Mouse (Mus musculus) midbrain, postnatal 0 days (tissue): ENCODE measurements at regions not wholly inside any gene's neighbourhood (a gene's known extent, or its start where the extent isn't known, plus 50 kb on each side); places are given as distances from the start of the nearest gene placed in this dataset.

Experiments used
- ATAC-seq: fragments of 200-750 bp; cut with Nextera tagmentation; 2 replicates; pipeline ENCODE4 v1.8.0; 2017; ENCODE audit warnings: moderate number of reproducible peaks, mild to moderate bottlenecking, moderate TSS enrichment, moderate library complexity; ENCODE audit not compliant: low FRiP score
- DNase-seq: peaks from one replicate; pipeline ENCODE4 v3.0.0-alpha.2; 2015; ENCODE audit warnings: low spot score
- H3K27ac ChIP-seq: fragments of 300-500 bp; sonication (generic); 2 replicates; pipeline ENCODE4 v1.5.1; 2014; ENCODE audit warnings: low read depth, mild to moderate bottlenecking, low read length, mixed read lengths
- H3K27me3 ChIP-seq: fragments of 300-500 bp; sonication (generic); 2 replicates; pipeline ENCODE4 v1.6.1; 2014; ENCODE audit warnings: low read length, control low read depth, mixed read lengths; ENCODE audit not compliant: insufficient read depth
- H3K36me3 ChIP-seq: fragments of 300-500 bp; sonication (generic); 2 replicates; pipeline ENCODE4 v1.6.1; 2014; ENCODE audit warnings: low read length, control low read depth, mixed read lengths; ENCODE audit not compliant: insufficient read depth
- H3K4me1 ChIP-seq: fragments of 300-500 bp; sonication (generic); 2 replicates; pipeline ENCODE4 v1.6.1; 2014; ENCODE audit warnings: mild to moderate bottlenecking, control low read depth, antibody characterized with exemption, low read length, mixed read lengths; ENCODE audit not compliant: insufficient read depth
- H3K4me2 ChIP-seq: fragments of 300-500 bp; sonication (generic); 2 replicates; pipeline ENCODE4 v1.6.1; 2014; ENCODE audit warnings: low read depth, mild to moderate bottlenecking, low read length, mixed read lengths; ENCODE audit not compliant: poor library complexity, severe bottlenecking
- H3K4me3 ChIP-seq: fragments of 300-500 bp; sonication (generic); 2 replicates; pipeline ENCODE4 v1.5.1; 2014; ENCODE audit warnings: low read depth, mild to moderate bottlenecking, low read length, moderate library complexity
- H3K9ac ChIP-seq: fragments of 300-500 bp; sonication (generic); replicated peaks from 2 replicates; pipeline ENCODE4 v1.6.1; 2014; ENCODE audit warnings: mild to moderate bottlenecking, low read length, moderate library complexity, mixed read lengths; ENCODE audit not compliant: poor library complexity, severe bottlenecking
- H3K9me3 ChIP-seq: fragments of 300-500 bp; sonication (generic); 2 replicates; pipeline ENCODE4 v1.6.1; 2016; ENCODE audit warnings: low read length, control low read depth
- CTCF ChIP-seq: IDR thresholded peaks from 2 replicates; pipeline ENCODE4 v1.5.1; 2016; ENCODE audit warnings: antibody characterized with exemption, mild to moderate bottlenecking
- WGBS: fragments of 180-500 bp; shearing (Covaris S2); extraction: QIAGEN DNeasy Blood & Tissue Kit; methylation state at CpG from one replicate; pipeline ENCODE4 v1.1.7; 2014; 5-methylcytosine and 5-hydroxymethylcytosine counted together

DNA sequence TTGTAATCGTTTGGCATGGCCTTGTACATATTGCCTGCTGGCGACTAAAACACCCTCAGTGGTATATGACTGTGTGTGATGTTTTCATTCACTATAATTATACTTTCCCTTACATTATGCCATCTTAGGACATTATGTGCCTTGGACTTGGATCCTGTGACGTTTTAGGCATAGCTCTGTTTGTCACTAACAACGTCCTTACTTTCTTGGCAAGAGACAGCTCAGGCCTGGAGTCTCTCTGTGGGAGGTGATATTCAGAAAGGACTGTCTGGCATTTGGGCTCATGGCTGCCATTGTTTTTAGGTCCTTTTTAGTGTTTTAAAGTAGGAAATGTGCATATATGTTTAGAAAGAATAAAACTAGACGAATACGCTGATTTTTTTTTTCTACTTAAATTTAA lies 158.5 kb downstream of the Adra2a start:
- Histone ChIP-seq H3K27me3 (no peaks in the 10 kb centered on the region), H3K27ac (no peak overlapping the region), H3K9ac (no peak overlapping the region), H3K36me3 (no peaks in the 10 kb centered on the region), H3K4me1 (no peaks in the 10 kb centered on the region), H3K4me3 (no peak overlapping the region), H3K9me3 (no peaks in the 10 kb centered on the region), H3K4me2 (no peak overlapping the region)
- DNase-seq = no peak
- 71% methylated on average over 6 of the region's 6 CpGs for WGBS
- no peak for ATAC-seq
- no peak for TF ChIP-seq CTCF

GRCm38 (mm10) chr19:54206819-54207218 lies 162.9 kb downstream of the Adra2a start:
- Histone ChIP-seq H3K4me2 (no peak overlapping the region), H3K36me3 (no peaks in the 10 kb centered on the region), H3K27me3 (no peaks in the 10 kb centered on the region), H3K27ac (no peak overlapping the region), H3K4me3 (no peak overlapping the region), H3K9ac (no peak overlapping the region), H3K4me1 (no peaks in the 10 kb centered on the region), H3K9me3 (no peaks in the 10 kb centered on the region)
- ATAC-seq = no peak
- WGBS = 74% methylated on average over 6 of the region's 6 CpGs
- no peak for TF ChIP-seq CTCF
- no peak for DNase-seq

DNA sequence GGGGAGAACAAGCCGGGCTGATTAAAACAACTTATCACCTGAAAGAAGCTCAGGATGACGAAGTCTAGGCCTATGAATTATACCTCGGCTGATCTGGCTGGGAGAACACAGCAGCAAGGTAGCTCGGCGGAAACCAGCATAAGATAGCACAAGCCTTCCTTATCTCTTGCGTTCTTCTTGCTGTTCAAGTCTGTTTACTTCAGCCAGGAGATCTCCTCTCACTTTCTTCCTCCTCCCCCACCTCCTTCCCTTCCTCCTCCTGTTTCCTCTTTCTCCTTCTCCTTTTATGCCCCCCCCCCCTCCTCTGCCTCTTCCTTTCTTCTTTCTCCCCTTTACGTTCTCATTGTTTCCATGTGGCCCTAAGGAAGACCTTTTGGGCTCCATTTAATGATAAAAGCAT lies 168.2 kb downstream of the Adra2a start:
- H3K36me3 ChIP-seq = no peaks in the 10 kb centered on the region
- no peak overlapping the region for H3K4me2 ChIP-seq
- H3K4me1 ChIP-seq = no peaks in the 10 kb centered on the region
- ATAC-seq = no peak
- no peak overlapping the region for H3K27ac ChIP-seq
- no peaks in the 10 kb centered on the region for H3K9me3 ChIP-seq
- H3K9ac ChIP-seq = no peak overlapping the region
- DNase-seq = no peak
- no peak for TF ChIP-seq CTCF
- H3K27me3 ChIP-seq = no peaks in the 10 kb centered on the region
- 92% methylated on average over 7 of the region's 7 CpGs for WGBS
- H3K4me3 ChIP-seq = no peak overlapping the region

- no peak for ATAC-seq
- no peak for DNase-seq
These were observed 200.2 kb downstream of the Adra2a start for GRCm38 (mm10) chr19:54244176-54244575.

GRCm38 (mm10) chr19:54248256-54248936 lies 204.4 kb downstream of the Adra2a start:
- no peak overlapping the region for H3K4me3 ChIP-seq
- H3K27me3 ChIP-seq = no peaks in the 10 kb centered on the region
- ATAC-seq (no peak), DNase-seq (peak; percentile 31)
- 22% methylated on average over 6 of the region's 6 CpGs for WGBS
- no peaks in the 10 kb centered on the region for H3K36me3 ChIP-seq
- no peaks in the 10 kb centered on the region for H3K4me1 ChIP-seq
- no peak overlapping the region for H3K27ac ChIP-seq
- H3K4me2 ChIP-seq = no peak overlapping the region
- no peak overlapping the region for H3K9ac ChIP-seq
- peak; percentile 52 for TF ChIP-seq CTCF
- H3K9me3 ChIP-seq = no peaks in the 10 kb centered on the region

More at GRCm38 (mm10) chr19:54244176-54244575, 200.2 kb downstream of the Adra2a start:
- TF ChIP-seq CTCF = no peak
- no peaks in the 10 kb centered on the region for H3K27me3 ChIP-seq
- H3K27ac ChIP-seq = no peak overlapping the region
- H3K9ac ChIP-seq = no peak overlapping the region
- H3K9me3 ChIP-seq = no peaks in the 10 kb centered on the region
- no peak overlapping the region for H3K4me3 ChIP-seq
- no peak overlapping the region for H3K4me2 ChIP-seq
- H3K4me1 ChIP-seq = no peaks in the 10 kb centered on the region
- 75% methylated on average over 6 of the region's 6 CpGs for WGBS
- H3K36me3 ChIP-seq = no peaks in the 10 kb centered on the region

DNA sequence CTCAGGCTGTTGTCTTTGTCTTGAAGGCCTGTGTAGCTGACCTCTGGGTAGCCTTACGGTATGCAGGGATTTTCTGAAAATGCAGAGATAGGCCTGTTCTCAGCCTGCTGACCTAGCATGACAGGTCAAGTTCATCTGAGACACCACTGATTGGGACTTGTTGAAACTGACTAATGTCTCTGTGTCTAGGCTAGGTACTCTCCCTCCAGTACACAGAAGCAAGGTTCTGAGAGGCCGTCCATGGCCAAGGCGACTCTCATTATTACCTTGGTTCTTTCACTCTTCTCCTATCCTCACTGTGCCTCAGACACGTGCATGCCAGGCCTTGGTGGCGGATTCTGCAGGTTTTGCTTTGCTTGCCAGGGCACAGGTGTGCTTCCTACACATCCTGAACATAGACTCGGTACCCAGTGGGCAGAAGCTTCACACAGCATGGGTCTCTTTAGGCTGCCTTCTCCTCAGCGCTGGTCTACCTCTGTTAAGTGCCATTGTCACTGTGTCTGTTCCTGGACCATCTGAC lies 208.3 kb downstream of the Adra2a start:
- no peak overlapping the region for H3K4me2 ChIP-seq
- H3K27ac ChIP-seq = no peak overlapping the region
- H3K27me3 ChIP-seq = no peaks in the 10 kb centered on the region
- H3K9me3 ChIP-seq = no peaks in the 10 kb centered on the region
- DNase-seq (no peak), ATAC-seq (no peak)
- no peak overlapping the region for H3K9ac ChIP-seq
- H3K36me3 ChIP-seq = no peaks in the 10 kb centered on the region
- no peak overlapping the region for H3K4me3 ChIP-seq
- no peak for TF ChIP-seq CTCF
- 91% methylated on average over 7 of the region's 7 CpGs for WGBS
- no peaks in the 10 kb centered on the region for H3K4me1 ChIP-seq
